Mouse (Mus musculus) bone marrow, adult 2 months (tissue): ENCODE results near the gene Slc3a1.

Experiments
- CTCF ChIP-seq: fragments of 200-500 bp; IDR thresholded peaks from 2 replicates; pipeline ENCODE4 v1.5.1; 2011; ENCODE audit warnings: low read length, control low read depth; ENCODE audit not compliant: control insufficient read depth, insufficient read depth
- POLR2A ChIP-seq: fragments of 200-500 bp; IDR thresholded peaks from 2 replicates; pipeline ENCODE4 v1.6.1; 2011; ENCODE audit warnings: low read depth, mild to moderate bottlenecking, control low read depth, low read length, borderline replicate concordance; ENCODE audit not compliant: control insufficient read depth

GRCm38 (mm10) chr17:85088401-85088800 is 60.2 kb downstream of the Slc3a1 start:
- no peak for TF ChIP-seq CTCF
- TF ChIP-seq POLR2A, result no peak
